Mouse (Mus musculus) liver, adult 2 months (tissue): ENCODE measurements around the gene Prtg.

Experiments
- CTCF ChIP-seq: fragments of 200-500 bp; IDR thresholded peaks from 2 replicates; pipeline ENCODE4 v1.5.1; 2011; ENCODE audit warnings: low read depth, low read length, control low read depth
- POLR2A ChIP-seq: fragments of 200-500 bp; IDR thresholded peaks from 2 replicates; pipeline ENCODE4 v1.6.1; 2011; ENCODE audit warnings: low read length, control low read depth; ENCODE audit not compliant: insufficient read depth; ENCODE audit errors: extremely low read depth

DNA sequence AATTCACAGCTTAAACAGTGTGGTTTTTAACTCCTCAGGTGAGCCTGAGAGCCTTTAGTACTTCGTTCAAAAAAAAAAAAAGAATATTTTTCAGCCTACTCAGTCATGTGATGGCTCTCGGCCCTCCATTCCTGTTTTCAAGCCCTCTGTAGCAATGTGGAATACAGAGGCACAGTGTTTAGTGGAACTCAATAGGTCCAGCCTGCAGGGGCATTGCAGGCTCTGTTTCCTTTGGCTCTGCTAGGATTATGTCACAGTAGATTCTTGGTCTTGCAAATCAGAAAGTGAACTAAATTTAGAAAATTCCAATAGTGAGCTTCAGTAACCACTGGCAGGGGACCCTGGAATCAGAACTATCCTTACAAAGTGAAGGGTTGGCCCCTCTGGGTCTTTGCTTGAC lies 62.1 kb downstream of the Prtg start:
- TF ChIP-seq POLR2A (no peak), CTCF (no peak)
